Mouse (Mus musculus): ENCODE results near the gene Lyl1.
"Not testable (repeated sequence)": the region's sequence is repeated elsewhere in the genome, so short reads cannot be mapped to it uniquely, and the experiment has no call there.

Lyl1 gene

DNA sequence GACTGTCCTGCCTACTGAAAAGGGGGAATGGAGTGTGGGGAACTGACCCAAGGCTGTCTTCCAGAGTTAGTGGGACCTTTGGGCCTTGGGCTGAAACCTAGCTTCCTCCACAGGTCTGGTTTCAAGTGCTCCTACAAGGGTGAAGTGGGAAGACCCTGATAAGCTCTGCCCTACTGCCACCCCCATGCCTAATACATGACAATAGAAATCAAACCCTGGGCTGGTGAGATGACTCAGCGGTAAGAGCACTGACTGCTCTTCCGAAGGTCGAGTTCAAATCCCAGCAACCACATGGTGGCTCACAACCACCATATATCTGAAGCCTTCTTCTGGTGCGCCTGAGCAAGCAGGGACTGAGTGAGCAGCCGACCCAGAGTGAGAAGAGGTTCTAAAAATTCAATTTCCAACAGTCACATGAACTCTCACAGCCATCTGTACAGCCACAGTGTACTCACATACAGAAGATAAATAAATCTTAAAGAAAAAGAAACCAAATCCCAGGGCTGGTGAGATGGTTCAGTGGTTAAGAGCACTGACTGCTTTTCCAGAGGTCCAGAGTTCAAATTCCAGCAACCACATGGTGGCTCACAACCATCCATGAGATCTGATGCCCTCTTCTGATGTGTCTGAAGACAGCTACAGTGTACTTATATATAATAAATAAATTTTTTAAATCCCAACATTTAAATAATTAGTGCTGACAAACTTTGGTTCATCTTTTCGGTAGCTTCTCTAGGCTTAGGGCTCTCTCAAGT is 32.3 kb upstream of the Lyl1 start:
- DNase-seq, result no peak

DNA sequence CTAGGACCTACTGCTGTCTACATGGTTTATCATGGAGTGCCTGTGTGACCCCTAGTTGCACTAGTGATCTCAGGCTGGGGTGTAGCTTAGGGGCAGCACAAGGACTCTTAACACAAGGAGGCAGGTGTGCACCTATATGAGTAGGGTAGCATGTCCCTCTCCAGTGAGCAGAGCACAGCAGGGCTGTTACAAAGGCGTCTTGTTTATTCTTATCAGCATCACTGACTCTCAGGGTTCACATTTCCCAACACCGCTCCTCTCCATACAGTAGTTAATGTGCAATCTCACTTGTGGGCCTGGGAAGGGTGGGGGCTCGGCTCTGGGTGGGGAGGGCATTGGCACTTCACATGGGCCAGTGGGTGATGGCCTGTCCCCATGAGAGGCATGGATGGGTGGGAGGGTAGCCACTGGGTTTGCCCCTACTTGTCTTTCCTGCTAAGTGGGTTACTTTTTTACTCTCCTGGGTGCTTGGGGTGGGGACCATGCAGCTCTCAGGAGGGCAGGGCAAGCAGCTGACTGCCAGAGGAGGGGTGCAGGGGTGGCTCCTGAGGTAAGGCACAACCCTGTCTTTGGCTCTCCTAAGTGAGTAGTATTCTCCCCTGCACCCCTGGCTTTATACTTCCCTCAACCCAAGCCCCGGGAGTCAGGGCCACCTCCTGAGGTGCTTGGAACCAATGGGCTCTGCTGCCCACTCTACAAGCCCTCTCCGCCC is 30.8 kb upstream of the Lyl1 start:
- DNase-seq, result not testable (repeated sequence)

DNA sequence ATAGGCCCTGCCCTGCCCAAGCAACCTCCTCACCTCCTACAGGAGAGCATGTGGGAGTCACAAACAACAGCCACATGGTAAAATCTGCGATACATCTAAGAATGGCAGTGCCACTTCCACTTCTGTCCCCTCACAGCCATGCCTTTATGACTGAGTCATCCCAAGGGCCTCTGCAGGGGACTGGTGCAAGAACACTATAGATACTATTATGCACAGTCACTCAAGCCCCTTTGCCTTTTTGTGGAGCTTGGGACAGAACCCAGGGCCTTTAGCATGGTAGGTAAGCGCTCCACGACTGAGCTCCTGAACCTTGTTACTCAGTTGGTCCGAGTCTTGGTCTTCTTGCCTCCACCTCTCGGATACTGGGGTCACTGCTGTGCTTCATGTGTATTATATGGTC is 24.0 kb upstream of the Lyl1 start:
- no peak for DNase-seq

DNA sequence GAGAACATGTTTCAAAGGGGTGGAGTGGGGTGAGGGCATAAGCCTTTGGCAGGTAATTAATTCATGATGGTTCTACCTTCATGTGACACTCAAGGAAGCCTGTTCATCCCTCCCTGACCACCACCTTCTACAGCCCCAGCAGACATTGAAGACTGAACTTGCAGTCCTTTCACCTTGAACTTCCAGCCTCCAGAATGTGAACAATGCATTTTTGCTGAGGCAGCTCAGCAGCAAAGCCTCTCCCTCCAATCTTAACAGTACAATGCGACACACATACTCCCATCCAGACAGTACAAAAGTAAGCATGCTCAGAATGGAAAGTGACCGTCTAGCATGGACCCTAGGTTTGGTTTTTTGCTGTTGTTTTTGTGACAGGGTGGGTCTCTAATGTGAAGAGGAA is 19.8 kb upstream of the Lyl1 start:
- DNase-seq, result no peak

DNA sequence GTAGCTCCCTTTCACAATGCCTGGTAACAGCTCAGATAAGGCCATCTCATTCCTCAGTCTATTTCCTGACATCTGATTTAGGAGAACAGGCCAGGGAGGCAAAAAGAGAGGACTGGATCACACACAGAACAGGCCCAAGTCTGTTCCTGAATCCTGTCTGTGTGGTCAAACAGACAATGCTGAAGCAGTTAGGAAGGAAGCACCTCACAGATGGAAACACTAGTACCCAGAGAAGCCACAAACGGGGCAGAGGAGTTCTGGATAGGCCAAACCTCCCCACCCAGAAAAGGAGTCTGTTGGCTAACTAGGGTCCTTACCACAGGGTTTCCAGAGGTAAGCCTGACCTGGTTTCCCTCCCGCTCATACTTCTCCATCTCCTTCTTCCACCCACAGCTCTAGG is 19.0 kb upstream of the Lyl1 start:
- DNase-seq, result no peak

DNA sequence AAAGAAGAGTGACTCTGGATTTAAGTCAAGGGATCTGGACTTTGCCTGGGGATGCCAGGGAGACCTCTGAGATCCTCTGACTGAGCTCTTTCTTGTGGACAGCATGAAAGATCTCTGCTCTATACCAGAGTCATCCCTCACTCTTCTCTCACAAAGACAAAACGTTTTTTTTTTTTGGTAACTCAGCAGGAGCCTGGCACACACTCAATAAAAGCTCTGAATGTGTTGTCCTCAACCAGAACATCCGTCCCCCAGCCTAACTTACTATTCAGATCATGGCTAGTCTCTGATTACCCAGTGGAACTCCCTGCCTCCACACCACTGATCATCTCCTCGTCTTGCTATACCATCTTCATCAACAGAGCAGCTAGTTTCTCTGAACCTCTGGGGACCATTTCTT is 16.7 kb upstream of the Lyl1 start:
- DNase-seq, result no peak

DNA sequence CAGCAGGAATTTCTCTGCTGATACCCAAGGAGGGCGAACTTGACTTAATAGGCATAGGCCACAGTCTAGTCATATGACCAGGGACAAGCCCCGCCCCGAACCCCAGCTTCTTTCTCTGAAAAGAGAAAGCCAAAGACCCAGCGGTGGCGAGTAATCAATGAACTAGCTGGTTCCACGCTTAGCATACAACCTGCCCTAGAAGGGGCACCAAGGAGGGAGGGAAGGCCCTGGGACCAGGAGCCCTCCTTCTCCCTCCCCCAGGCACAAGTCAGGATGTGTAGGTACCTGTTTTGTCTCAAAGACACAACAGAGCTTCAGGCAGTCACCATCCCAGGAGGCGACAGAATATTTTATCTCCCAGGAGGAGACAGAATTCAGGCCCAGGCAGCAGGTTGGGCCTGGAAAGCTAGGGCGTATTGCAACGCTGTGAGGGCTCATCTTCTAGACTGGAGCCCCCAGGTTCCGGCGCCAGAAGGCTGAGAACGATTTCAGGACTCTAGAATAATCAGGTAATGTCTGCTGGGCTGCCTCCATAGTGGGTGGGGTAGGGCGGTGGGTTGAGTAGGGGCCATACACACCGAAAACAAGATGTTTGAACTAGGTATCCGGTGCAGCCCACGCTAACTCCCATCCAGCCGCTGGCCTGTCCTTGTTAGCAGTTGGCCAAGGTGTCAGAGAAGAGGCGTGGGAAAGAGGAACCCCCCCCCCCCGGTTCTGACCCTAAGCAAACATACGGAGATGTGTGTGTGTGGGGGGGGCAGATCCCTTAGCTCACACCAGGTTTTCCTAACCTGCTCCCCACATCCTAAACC is 14.9 kb upstream of the Lyl1 start, which contains the start of gene Trmt1:
Gene Trmt1, plus strand, starts transcription at position 117 of the 812 bp plus-strand sequence.
- peak; percentile 57 for DNase-seq

DNA sequence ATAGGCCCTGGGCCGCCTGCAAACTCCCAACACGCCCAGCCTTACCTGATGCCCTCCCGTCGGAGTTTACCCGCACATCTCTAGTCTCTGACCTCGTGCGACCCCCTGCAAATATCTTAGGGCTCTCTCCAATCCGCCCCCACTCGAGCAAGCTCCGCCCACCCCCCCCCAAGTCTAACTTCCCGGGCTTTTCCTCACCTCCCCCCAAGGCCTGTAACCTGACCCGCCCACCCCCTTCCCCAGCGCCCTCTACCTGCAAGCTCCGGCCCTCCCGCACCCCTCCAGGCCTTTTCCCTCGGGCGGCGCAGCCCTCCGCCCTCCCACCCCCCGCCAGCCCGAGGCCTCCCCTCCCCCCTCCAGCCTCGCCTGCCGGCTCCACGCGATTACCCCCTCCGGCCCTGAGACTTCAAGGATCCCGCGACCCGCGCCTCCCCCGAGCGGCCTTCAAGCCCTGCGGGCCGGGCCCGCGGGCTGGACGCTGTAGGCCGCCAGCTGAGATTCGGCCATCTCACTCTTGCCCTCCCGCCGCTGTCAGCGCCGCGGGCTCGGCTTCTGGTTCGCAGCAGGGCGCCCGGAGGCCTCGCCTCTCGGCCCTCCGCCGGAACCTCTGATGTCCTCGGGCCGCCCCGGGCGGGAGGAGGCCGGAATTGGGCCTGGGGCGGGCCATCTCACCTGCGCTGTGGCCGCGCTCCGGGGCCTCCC is 14.1 kb upstream of the Lyl1 start:
- DNase-seq, result peak; percentile 67

DNA sequence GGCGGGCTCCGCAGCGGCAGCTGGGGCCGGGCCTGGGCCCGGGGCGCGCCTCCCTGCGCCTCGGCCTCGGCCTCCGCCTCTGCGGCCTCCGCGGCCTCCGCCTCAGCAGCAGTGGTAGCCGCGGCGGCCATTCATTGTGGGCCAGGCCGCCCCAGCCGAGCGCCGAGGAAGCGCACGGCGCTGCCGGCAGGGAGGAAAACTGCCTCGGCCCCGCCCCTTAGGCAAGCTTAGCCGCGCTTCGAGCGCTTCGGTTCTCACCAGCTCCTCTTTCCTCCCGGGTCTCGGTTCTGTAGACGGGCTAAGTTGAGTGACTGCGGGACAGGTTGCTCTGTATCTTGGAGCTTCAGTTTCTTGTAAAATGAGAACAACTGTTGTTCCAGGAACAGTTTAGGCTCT is 13.6 kb upstream of the Lyl1 start, which contains the start of gene Nacc1:
Gene Nacc1, minus strand, starts transcription at position 158 of the 396 bp plus-strand sequence.
- peak; percentile 92 for DNase-seq

DNA sequence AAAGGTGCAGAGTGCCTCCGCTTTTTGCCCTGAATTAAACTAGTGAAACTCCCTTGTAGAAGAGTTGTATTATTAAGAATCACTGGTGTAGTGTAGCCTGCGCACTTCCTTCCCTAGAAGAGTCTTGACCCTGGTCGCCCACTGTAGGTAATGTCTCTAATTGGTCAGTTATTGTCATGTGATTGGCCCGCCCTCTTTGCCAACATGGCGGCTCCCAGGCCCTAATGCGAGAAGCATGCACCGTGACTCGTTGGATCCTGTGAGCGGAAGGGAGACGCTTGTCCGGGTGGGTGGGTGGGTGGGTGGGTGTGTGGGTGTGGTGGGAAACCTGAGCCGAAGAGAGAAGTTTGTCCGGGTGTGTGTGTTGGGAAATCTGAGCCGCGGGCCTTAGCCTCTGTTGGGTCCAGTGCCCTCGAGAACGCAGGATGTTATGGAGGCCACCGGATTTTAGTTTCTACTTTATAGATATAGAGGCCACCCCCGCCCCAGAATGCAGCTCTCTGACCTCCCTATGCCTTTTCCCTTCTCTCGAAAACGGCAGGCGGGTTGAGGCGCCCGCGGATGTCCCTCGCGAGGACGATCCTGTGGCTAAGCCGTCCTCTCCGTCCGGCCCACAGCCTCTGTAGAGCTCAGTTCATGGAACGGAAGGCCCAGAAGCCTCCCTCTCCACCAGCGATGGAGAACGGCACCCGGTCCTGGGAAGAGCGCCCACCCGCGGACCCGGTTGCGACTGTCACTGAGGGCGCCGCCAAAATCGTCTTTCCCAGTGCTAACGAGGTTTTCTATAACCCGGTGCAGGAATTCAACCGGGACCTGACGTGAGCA is 12.0 kb upstream of the Lyl1 start:
- peak; percentile 89 for DNase-seq

DNA sequence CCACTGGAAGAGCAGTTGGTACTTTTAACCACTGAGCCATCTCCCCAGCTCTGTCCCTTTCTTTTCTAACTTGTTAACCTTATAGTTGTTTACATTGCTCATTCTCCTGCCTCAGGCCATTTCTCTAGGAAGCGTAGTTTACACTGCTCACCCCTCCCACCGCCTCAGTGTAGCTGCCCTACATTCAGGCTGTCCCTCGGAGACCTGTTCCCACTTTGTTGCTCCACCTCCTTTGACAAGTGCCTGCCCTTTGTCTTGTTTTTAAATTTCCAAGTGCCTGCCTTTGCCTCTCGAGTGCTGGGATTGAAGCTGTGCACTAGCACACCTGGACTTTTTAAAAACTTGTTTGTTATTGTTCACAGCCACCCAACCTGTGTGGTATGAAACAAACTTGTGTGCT is 7.9 kb upstream of the Lyl1 start:
- no peak for DNase-seq

DNA sequence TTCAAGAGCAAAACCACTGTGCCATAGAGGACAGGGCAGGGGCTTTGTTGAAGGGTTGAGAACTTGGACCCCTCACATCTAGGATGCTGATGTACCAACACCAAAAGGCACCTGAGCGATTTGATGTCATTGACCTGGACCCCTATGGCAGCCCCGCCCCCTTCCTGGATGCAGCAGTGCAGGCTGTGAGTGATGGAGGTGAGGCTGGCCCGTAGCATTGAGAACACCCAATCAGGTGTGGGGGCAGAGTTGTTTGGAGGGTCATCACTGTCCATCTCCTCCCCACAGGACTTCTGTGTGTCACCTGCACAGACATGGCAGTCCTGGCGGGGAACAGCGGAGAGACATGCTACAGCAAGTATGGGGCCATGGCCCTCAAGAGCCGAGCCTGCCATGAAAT is 6.1 kb upstream of the Lyl1 start:
- DNase-seq, result no peak

DNA sequence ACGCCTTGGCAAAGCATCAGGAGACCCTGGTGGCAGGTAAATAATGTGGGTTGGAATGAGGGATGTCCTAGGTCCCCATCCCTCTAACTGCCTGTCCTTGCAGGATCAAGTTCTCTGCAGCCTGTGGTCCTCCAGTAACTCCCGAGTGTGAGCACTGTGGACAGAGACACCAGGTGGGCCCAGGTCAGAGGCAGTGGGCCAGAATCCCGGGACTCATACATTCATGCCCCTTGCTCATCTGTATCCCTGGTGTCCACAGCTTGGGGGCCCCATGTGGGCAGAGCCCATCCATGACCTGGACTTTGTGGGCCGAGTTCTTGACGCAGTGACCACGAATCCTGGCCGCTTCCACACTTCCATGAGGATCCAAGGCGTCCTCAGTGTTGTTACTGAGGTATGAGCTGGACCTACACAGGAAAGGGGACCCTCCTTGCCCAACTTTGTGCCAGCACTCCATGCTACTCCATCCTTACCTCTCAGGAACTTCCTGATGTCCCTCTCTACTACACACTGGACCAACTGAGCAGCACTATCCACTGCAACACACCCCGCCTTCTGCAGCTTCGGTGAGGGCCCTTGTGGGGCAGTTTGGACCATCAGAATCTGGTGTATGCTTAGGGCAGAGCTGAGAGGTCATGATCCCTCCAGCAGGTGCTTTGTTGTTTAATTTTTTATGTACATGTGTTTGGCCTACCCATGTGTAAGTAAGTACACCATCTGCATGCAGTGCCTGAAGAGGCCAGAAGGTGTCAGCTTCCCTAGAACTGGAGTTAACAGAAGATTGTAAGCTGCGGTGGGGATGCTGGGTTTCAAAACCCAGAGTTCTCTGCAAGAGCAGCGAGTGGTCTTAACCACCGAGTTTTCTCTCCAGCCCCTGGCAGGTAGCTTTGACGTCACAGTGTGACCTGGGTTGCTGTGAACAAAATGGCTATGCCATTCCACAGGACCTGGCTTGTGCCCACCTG is 3.8 kb upstream of the Lyl1 start:
- peak; percentile 77 for DNase-seq

DNA sequence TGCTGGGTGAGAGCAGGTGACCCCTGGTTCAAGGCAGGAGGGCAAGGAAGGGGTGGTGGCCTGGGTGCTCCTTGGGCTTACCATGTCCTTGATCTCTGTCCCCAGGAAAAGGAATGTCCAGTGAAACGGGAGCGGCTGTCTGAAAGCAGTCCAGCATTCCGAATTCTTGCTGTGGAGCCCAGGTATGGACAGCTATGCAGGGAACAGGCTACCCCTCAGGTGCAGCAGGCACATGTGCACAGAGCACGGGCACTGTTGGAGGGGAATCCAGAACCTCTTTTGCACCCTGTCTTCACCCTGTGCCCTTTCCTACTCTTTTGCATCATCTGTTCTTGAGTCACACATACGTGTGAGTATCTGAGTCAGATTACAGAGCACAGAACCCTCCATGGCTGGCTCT is 3.0 kb upstream of the Lyl1 start:
- DNase-seq, result no peak

DNA sequence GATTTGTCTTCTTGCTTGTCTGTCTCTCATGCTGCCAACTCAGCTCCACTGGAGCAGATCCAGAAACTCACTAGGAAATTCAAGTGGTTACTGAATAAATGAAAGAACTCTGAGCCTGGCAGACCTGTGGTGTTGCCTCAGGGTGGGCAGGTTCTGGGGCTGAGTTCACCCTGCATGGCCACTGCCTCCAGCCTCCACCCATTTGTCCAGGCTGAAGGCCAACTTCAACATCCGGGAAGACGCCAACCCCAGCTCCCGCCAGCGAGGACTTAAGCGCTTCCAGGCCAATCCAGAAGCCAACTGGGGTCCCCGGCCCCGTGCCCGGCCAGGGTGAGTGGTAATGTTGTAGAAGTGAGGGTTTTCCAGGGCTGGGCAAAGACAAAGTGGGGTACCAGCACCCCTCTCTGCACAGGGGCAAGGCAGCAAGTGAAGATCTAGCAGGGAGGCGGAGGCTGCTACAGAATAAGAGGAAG is 2.3 kb upstream of the Lyl1 start:
- DNase-seq, result peak; percentile 27

DNA sequence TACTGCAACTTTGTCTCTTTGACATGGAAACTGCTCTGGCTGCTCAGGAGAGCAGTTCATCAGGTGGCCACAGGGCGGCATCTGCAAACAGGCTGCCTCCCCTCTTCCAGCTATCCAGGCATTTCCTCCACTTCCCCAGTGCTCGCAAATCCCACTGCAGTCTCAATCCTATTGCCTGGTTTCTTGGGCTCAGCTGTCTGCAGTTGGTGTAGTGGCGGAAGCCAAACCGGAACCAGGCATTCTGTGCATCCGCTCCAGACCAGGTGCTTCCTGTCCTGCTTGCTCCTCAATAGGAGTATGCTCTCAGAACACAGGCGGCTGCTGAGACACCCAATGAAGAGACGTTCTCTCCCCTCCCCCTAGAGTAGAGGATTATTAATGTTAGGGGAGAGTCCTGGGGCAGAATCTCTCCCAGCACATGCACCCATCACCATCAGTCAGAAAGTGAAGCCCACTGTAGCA is 1.4 kb upstream of the Lyl1 start:
- peak; percentile 76 for DNase-seq

DNA sequence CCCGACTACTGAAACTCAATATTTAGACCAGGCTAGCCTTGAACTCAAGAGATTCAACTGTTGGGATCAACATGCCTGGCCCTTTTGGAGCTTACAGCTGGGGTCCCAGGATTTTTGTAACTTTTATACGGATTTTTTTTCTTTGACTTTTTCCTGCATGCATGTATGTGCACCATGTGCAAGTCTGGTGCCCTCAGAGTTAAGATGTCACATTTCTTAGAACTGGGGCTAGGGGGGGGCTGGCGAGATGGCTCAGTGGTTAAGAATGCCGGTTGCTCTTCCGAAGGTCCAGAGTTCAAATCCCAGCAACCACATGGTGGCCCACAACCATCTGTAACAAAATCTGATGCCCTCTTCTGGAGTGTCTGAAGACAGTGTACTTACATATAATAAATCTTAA is 731 bp upstream of the Lyl1 start:
- DNase-seq, result peak; percentile 32

DNA sequence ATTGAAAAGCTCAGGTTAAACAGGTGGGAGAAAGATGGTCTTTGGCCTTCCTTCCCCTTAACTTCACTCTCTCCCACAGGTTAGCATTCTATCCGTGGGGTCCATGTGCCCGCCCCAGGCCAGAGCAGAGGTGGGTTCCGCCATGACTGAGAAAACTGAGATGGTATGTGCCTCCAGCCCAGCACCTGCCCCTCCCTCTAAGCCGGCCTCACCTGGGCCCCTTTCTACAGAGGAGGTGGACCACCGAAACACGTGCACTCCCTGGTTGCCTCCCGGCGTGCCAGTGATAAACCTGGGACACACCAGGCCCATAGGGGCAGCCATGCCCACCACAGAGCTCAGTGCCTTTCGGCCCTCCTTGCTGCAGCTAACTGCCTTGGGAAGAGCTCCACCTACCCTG is 1.3 kb downstream of the Lyl1 start:
- DNase-seq, result peak; percentile 15

DNA sequence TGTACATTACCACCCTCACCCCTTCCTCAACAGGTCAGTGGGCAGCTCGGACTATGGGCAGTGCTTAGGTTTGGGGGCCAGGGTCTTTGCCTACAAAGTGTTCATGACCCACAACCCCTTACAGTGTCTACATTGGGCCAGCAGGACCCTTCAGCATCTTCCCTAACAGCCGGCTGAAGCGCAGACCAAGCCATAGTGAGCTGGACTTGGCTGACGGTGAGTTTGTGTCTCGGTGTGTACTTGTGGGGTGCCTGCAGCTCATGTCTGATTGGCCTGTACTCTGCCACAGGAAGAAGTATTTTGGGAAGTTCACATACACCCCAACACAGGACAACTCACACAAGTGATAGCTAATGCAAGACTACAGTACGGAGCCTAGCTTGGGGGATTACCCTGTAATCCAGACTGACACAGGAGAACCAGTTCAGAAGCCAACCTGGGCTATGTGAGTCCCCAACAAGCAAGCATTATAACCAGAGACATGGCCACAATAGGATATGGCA is 1.8 kb downstream of the Lyl1 start:
- DNase-seq, result no peak

Measured in thymus, postnatal 14 days (tissue).